Mouse (Mus musculus): ENCODE data around the gene Myocd. TPM values are rescaled to one million over a fixed set of nuclear protein-coding genes. Genes with fewer than 3 reads are reported as not detected.

The Myocd gene
- 1.9 and 3.9 TPM in 2 replicates for polyA plus RNA-seq (2012; rRNA removed; ENCODE audit: low replicate concordance)

GRCm38 (mm10) chr11:65269851-65270473 lies at the start of gene Myocd:
Gene Myocd (minus strand): TSS chr11:65269989.

DNA sequence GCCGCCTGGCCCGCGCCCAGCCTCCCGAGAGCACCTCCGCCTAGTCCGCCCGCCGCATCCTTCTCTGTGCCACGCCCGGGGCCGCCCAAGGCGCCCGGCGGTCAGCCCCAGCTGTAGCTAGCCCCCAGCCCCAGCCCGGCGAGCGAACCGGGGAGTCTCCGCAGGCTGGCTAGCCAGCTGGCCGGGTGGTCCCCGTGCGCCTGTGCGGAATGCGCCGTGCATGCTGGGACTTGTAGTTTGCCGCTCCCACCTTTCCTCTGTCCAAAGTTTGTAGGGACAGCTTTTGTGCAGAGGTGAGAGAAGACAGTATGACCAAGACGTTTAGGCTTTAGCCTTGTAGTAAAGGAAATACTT lies 107.0 kb downstream of the Myocd start, which contains the start of gene Arhgap44:
Arhgap44 (minus strand) TSS at position 195 of the 354 bp plus-strand sequence.

DNA sequence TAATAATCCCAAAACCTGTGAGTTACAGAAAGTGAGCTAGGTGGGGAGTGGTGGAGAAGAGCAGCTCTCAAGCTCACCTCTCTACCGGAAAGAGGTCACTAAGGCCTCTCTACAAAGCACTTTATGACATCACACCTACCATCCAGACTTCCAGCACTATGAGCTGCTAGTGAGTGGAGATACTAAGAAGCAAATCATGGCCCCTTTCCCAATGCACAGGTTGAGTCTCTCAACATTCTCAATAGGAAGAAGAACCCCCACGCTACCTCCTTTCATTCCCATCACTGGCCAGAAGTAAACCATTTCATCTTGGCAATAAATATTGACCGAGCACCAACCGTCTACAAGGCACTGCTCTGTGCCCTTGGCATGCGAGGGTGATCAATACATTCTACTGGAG lies 110.0 kb downstream of the Myocd start, which contains the start of gene 1700086D15Rik:
1700086D15Rik (minus strand) TSS at position 101 of the 400 bp plus-strand sequence.

Other genes starting within 250 kb of the Myocd start
- gene 1700086D15Rik, start 110.1 kb downstream of the Myocd start, polyA plus RNA-seq (2012; rRNA removed; ENCODE audit: low replicate concordance): not detected in 2 replicates
- gene Arhgap44, start 107.0 kb downstream of the Myocd start, polyA plus RNA-seq (2012; rRNA removed; ENCODE audit: low replicate concordance): 1.1 and 2.5 TPM in 2 replicates